Mouse (Mus musculus): Measurements from ENCODE around the gene Serpinb9g.
"Not testable (repeated sequence)": the region's sequence is repeated elsewhere in the genome, so short reads cannot be mapped to it uniquely, and the experiment has no call there.

The Serpinb9g gene

DNA sequence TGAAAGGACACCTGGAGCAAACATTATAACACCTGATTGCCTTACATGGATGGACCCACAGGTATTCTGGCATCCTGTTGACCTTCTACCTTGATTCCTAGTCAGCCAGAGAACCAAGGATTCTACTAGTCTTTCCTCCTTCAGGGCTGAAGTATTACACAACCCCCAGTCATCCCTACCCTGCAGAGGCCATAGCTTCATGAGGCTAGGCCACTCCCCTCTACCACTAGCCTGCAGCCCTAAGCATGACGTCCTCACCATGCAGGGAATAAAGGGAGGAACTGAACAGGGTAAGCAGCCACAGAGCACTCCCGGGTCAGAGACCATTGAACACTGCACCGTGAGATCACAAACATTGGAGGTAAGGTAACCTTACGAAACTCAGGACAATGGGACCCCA, at the start of gene Serpinb9g:
TSS of gene Serpinb9g (plus strand) at position 301 of the 400 bp plus-strand sequence.
- in situ Hi-C loops (cut with MboI; ENCODE audit: unreplicated experiment in 2 of 2), result not testable (repeated sequence)

DNA sequence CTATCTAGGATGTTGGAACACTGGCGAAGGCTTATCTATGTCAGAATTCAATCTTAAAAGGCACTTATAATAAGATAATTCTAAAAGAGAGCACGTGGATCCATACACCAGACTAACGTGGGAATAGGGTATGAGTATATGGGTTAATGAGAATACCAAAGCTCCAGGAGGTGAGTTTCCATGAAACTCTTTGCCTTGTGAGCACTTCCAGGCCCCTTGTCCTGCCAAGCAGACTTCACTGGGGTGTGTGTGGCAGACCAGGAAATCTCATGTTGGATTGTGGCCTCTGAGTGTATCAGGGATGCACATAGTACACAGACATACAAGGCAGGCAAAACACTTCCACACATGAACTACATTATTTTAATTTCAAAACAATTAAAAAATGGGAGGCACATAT, 718 bp upstream of the Serpinb9g start:
- in situ Hi-C loops (cut with MboI; ENCODE audit: unreplicated experiment in 2 of 2), result not testable (repeated sequence)

DNA sequence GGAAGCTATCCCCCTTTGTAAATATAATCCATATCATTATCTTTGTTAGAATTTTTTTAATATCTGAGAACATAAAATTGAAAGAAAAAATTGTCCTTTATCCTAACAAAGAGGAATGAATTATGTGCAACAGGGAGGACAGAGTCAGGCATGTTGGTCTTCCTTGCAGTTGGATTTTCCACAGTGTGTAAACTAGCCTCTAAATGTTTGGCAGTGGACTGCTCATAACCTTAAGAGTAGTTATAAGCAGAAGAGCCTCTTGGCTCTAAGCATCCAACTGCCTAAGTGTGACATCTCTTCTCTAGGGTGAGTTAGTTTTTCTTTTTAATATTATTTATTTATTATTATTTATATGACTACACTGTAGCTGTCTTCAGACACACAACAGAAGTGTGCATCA, 40.0 kb downstream of the Serpinb9g start:
- in situ Hi-C loops (cut with MboI; ENCODE audit: unreplicated experiment in 2 of 2), result no loop called here

DNA sequence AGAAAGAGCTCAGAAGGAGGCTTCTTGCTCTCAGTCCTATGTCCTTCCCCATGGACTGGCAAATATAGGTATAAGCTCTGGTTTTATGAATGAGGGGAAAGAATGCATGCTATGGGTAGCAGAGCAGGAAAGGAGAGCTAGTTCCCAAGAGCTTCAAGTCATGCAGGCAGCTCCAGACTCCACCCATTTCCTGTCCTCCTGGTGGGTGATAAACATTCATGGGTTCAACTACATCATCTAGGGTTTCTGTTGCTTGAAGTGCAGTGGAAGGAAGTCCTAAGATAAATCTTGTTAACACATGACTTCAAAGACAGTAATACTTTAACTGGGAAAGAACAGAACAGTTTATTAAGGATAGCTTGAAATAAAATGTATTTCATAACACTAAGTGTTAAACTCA, 48.2 kb downstream of the Serpinb9g start:
- in situ Hi-C loops (cut with MboI; ENCODE audit: unreplicated experiment in 2 of 2), result no loop called here
